Mouse (Mus musculus): ENCODE results near the gene Nfya. TPM values are rescaled to one million over a fixed set of nuclear protein-coding genes. Genes with fewer than 3 reads are reported as not detected.

Nfya gene
- polyA plus RNA-seq, 1 experiment from 2014 or later = 30.3 TPM

DNA sequence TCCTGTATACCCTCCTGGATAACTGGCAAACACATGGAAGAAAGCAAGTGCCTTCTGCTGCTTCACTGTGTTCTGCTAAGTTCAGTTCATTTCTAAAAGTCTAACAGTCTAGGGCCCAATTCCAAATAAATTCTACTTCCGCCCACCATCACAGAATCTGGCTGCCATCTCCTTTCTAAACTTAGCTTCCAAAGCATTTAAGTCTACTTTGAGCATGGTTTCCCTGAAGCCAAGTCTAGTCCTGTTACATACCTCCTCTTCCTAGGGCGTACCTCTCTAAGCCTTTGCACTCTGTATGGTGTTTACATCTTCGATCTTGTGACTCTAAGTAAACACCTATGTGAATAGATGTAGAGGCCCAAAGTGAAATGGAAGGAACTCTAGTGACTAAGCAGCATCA lies 17.1 kb downstream of the Nfya start:
- ATAC-seq (ENCODE audit: insufficient read depth) (no peak), DNase-seq (no peak)
- peaks cover 95% of the 10 kb centered on the region for H3K36me3 ChIP-seq (ENCODE audit: insufficient read depth)
- H3K9me3 ChIP-seq (ENCODE audit: low read depth, low read length) = no peaks in the 10 kb centered on the region
- H3K27me3 ChIP-seq (ENCODE audit: insufficient read depth, low read length) = no peaks in the 10 kb centered on the region
- no peak overlapping the region for H3K9ac ChIP-seq
- no peak for TF ChIP-seq CTCF (IDR thresholded peaks at IDR 0.05; ENCODE audit: low read depth)
- no peak overlapping the region for H3K4me2 ChIP-seq
- H3K27ac ChIP-seq (ENCODE audit: low read depth) = no peak overlapping the region
- no peaks in the 10 kb centered on the region for H3K4me1 ChIP-seq (ENCODE audit: insufficient read depth)
- WGBS = 89% methylated on average over 3 of the region's 3 CpGs
- no peak overlapping the region for H3K4me3 ChIP-seq (ENCODE audit: low read depth, low read length)

DNA sequence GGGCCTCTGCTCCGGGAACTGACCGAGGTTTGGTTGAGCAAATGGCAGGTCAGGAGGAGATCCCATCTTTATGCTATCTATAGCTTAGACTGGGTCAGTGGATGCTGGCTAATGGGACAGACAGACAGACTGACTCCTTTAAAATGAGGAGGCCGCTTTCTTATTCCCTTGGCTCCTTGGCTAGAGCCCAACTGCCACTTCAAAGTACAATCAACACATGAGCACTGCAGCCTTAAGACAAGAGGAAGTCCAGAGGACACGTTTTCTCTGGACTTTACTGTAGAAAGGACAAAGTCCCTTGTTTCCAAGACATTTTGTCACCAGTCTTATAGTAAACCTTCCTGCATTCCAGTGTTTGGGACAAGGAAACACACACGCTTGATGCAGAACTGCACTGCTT lies 18.3 kb downstream of the Nfya start:
- peaks cover 98% of the 10 kb centered on the region for H3K36me3 ChIP-seq (ENCODE audit: insufficient read depth)
- no peaks in the 10 kb centered on the region for H3K4me1 ChIP-seq (ENCODE audit: insufficient read depth)
- DNase-seq (no peak), ATAC-seq (ENCODE audit: insufficient read depth) (no peak)
- H3K27me3 ChIP-seq (ENCODE audit: insufficient read depth, low read length) = no peaks in the 10 kb centered on the region
- WGBS = 90% methylated on average over 5 of the region's 5 CpGs
- TF ChIP-seq CTCF (IDR thresholded peaks at IDR 0.05; ENCODE audit: low read depth) = no peak
- H3K4me3 ChIP-seq (ENCODE audit: low read depth, low read length) = no peak overlapping the region
- H3K9me3 ChIP-seq (ENCODE audit: low read depth, low read length) = no peaks in the 10 kb centered on the region
- H3K4me2 ChIP-seq = no peak overlapping the region
- no peak overlapping the region for H3K9ac ChIP-seq
- no peak overlapping the region for H3K27ac ChIP-seq (ENCODE audit: low read depth)

DNA sequence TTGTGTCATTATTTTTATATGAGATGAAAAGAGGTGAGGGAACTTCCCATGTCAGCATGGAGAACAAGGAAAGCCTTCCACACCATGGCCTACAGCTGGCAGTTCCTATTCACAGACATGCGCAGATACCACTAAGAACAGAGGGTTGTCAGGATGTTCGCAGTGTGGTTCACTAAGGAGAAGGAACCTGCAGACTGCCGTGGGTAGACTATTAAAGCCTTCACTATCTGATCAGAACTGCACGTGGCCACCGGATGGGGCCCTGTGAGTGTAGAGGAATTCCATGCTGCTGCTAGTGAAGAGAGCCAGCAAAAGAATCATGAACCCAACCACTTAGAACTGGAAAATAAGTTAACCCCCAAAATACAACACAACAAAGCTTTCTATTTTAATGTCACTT lies 20.3 kb downstream of the Nfya start:
- ATAC-seq (ENCODE audit: insufficient read depth) = no peak
- Histone ChIP-seq H3K4me3 (ENCODE audit: low read depth, low read length) (no peak overlapping the region), H3K4me2 (no peak overlapping the region), H3K9ac (no peak overlapping the region), H3K27me3 (ENCODE audit: insufficient read depth, low read length) (no peaks in the 10 kb centered on the region), H3K9me3 (ENCODE audit: low read depth, low read length) (no peaks in the 10 kb centered on the region), H3K4me1 (ENCODE audit: insufficient read depth) (no peaks in the 10 kb centered on the region), H3K36me3 (ENCODE audit: insufficient read depth) (peaks cover 89% of the 10 kb centered on the region), H3K27ac (ENCODE audit: low read depth) (no peak overlapping the region)
- WGBS = 92% methylated on average over 5 of the region's 5 CpGs
- no peak for DNase-seq
- no peak for TF ChIP-seq CTCF (IDR thresholded peaks at IDR 0.05; ENCODE audit: low read depth)

DNA sequence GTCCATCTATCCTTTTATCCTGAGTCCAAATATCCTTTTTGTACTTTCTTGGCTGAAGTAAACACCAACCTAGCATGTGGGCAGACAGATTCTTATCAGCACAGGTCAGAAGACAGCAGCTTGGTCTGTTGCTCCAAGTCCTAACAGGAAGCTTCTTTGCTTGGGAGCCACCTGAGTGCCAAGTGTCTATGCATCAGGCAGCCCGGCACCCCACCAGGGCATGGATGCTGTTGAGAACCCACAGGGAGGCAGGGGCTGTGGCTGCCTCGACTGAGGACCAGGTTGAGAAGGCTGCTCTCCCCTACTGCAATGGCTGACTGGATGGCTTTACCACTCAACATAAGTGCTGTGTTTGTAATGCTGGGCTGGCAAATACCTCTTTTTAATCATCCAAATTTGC lies 21.0 kb downstream of the Nfya start:
- no peak overlapping the region for H3K9ac ChIP-seq
- no peaks in the 10 kb centered on the region for H3K9me3 ChIP-seq (ENCODE audit: low read depth, low read length)
- no peak overlapping the region for H3K4me3 ChIP-seq (ENCODE audit: low read depth, low read length)
- no peak for DNase-seq
- no peaks in the 10 kb centered on the region for H3K4me1 ChIP-seq (ENCODE audit: insufficient read depth)
- WGBS = 91% methylated on average over 2 of the region's 2 CpGs
- H3K27ac ChIP-seq (ENCODE audit: low read depth) = no peak overlapping the region
- H3K36me3 ChIP-seq (ENCODE audit: insufficient read depth) = peaks cover 81% of the 10 kb centered on the region
- ATAC-seq (ENCODE audit: insufficient read depth) = no peak
- H3K27me3 ChIP-seq (ENCODE audit: insufficient read depth, low read length) = no peaks in the 10 kb centered on the region
- TF ChIP-seq CTCF (IDR thresholded peaks at IDR 0.05; ENCODE audit: low read depth) = no peak
- no peak overlapping the region for H3K4me2 ChIP-seq

DNA sequence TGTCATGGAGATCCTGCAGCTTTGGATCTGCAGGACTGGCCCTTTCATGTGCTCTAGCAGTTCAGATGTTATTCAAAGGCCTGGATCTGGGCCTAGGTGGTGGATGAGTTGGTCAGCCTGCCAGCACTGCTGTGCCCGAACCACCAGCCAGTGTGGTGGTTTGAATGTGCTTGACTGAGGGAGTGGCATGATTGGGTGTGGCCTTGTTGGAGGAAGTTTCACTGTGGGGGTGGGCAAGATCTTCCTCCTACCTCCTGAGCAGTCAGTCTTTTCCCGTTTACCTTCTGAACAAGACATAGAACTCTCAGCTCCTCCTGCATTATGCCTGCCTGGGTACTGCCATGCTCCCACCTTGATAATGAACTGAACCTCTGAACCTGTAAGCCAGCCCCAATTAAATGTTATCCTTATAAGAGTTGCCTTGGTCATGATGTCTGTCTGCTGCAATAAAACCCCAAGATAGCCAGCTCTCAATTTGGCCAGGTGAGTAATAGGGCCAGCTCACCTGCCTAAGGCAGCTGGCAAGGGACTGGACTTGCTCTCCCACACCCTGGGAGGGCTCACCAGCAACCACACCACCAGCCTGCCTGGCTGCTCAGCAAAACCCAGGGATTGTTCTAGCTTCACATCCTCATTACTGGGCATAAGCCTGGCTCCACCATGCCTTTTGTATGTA lies 23.8 kb downstream of the Nfya start:
- no peak for TF ChIP-seq CTCF (IDR thresholded peaks at IDR 0.05; ENCODE audit: low read depth)
- 70% methylated on average over 2 of the region's 2 CpGs for WGBS
- H3K9ac ChIP-seq = no peak overlapping the region
- H3K36me3 ChIP-seq (ENCODE audit: insufficient read depth) = peaks cover 53% of the 10 kb centered on the region
- no peak overlapping the region for H3K27ac ChIP-seq (ENCODE audit: low read depth)
- no peaks in the 10 kb centered on the region for H3K9me3 ChIP-seq (ENCODE audit: low read depth, low read length)
- no peaks in the 10 kb centered on the region for H3K4me1 ChIP-seq (ENCODE audit: insufficient read depth)
- 0 out of 2 replicates have a peak, but pooled peaks have one; percentile 24 for ATAC-seq (ENCODE audit: insufficient read depth)
- DNase-seq = no peak
- H3K4me3 ChIP-seq (ENCODE audit: low read depth, low read length) = no peak overlapping the region
- no peaks in the 10 kb centered on the region for H3K27me3 ChIP-seq (ENCODE audit: insufficient read depth, low read length)
- no peak overlapping the region for H3K4me2 ChIP-seq

DNA sequence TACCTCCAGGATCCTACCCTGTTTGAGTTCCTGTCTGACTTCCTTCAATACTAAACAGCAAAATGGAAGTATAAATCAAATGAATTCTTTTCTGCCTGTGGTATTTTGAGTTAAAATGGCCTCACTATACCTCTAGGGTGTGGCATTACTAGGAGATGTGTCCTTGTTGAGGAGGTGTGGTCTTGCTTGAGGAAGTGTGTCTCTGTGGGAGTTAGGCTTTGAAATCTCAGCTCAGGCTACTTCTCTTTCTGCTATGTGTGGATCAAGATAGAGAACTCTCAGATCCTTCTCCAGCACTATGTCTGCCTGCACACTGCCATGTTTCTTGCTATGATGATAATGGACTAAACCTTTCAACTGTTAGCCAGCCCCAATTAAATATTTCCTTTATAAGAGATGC lies 30.7 kb downstream of the Nfya start:
- Histone ChIP-seq H3K9me3 (ENCODE audit: low read depth, low read length) (no peaks in the 10 kb centered on the region), H3K4me1 (ENCODE audit: insufficient read depth) (no peaks in the 10 kb centered on the region), H3K36me3 (ENCODE audit: insufficient read depth) (no peaks in the 10 kb centered on the region), H3K4me3 (ENCODE audit: low read depth, low read length) (no peak overlapping the region), H3K27me3 (ENCODE audit: insufficient read depth, low read length) (no peaks in the 10 kb centered on the region), H3K9ac (no peak overlapping the region), H3K27ac (ENCODE audit: low read depth) (no peak overlapping the region), H3K4me2 (no peak overlapping the region)
- ATAC-seq (ENCODE audit: insufficient read depth) = no peak
- no peak for DNase-seq
- no peak for TF ChIP-seq CTCF (IDR thresholded peaks at IDR 0.05; ENCODE audit: low read depth)

DNA sequence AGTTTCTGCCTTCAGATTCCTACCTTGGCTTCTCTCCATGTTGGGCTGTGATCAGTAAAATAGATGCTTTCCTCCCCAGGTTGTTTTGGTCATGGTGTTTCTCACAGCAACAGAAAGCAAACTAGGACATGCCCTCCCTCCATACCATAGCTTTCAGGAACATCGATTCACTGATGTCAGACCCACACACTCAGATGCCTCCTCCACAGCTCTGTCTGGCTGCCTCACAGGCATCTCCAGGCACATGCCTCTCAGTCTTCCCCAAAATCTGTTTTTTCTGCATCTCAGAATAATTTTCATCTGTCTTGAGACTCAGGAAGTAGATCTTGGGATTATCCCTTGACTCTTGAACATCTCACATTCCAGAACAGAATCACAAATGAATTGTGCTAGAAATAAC lies 33.6 kb downstream of the Nfya start:
- no peak for TF ChIP-seq CTCF (IDR thresholded peaks at IDR 0.05; ENCODE audit: low read depth)

More for the DNA sequence above, 33.6 kb downstream of the Nfya start:
- Histone ChIP-seq H3K4me1 (ENCODE audit: insufficient read depth) (no peaks in the 10 kb centered on the region), H3K4me2 (no peak overlapping the region), H3K9ac (no peak overlapping the region), H3K36me3 (ENCODE audit: insufficient read depth) (no peaks in the 10 kb centered on the region), H3K27me3 (ENCODE audit: insufficient read depth, low read length) (no peaks in the 10 kb centered on the region), H3K4me3 (ENCODE audit: low read depth, low read length) (no peak overlapping the region), H3K27ac (ENCODE audit: low read depth) (no peak overlapping the region), H3K9me3 (ENCODE audit: low read depth, low read length) (no peaks in the 10 kb centered on the region)
- no peak for ATAC-seq (ENCODE audit: insufficient read depth)
- DNase-seq = no peak
- WGBS = 85% methylated on average over 1 of the region's 1 CpGs
